Mouse (Mus musculus) heart, embryonic 14.5 days (tissue): Measurements from ENCODE around the gene Prkcb. TPM values are rescaled to one million over a fixed set of nuclear protein-coding genes. Genes with fewer than 3 reads are reported as not detected.

Source experiments
- ATAC-seq: fragments of 200-750 bp; cut with Nextera tagmentation; 2 replicates; pipeline ENCODE4 v1.8.0; 2017; ENCODE audit warnings: low read depth, moderate TSS enrichment; ENCODE audit not compliant: insufficient number of reproducible peaks, insufficient read depth, low FRiP score
- H3K27ac ChIP-seq, 2 experiments: fragments of 200-500 bp in 1 of 2; fragments of 300-500 bp in 1 of 2; sonication (generic) in 1 of 2; replicated peaks in 1 of 2; 2 replicates each; pipeline ENCODE4 v1.5.1; 2012 to 2014; ENCODE audit warnings: low read depth in 2 of 2, low read length in 2 of 2, control low read depth in 1 of 2, mild to moderate bottlenecking in 1 of 2, mixed read lengths in 1 of 2; ENCODE audit not compliant: control insufficient read depth in 1 of 2, insufficient read depth in 1 of 2
- H3K27me3 ChIP-seq: fragments of 300-500 bp; sonication (generic); 2 replicates; pipeline ENCODE4 v1.6.1; 2014; ENCODE audit warnings: mild to moderate bottlenecking, low read length, control low read depth; ENCODE audit not compliant: control insufficient read depth, insufficient read depth
- H3K36me3 ChIP-seq: fragments of 300-500 bp; sonication (generic); 2 replicates; pipeline ENCODE4 v1.6.1; 2014; ENCODE audit warnings: mild to moderate bottlenecking, control low read depth, low read length, mixed read lengths; ENCODE audit not compliant: control insufficient read depth, insufficient read depth
- H3K4me1 ChIP-seq, 2 experiments: fragments of 200-500 bp in 1 of 2; fragments of 300-500 bp in 1 of 2; sonication (generic) in 1 of 2; 2 replicates each; pipeline ENCODE4 v1.6.1; 2012 to 2014; ENCODE audit warnings: low read length in 2 of 2, control low read depth in 1 of 2, mixed read lengths in 1 of 2; ENCODE audit not compliant: control insufficient read depth in 2 of 2, insufficient read depth in 2 of 2
- H3K4me2 ChIP-seq: fragments of 300-500 bp; sonication (generic); 2 replicates; pipeline ENCODE4 v1.6.1; 2014; ENCODE audit warnings: mild to moderate bottlenecking, low read length
- H3K4me3 ChIP-seq, 2 experiments: fragments of 200-500 bp in 1 of 2; fragments of 300-500 bp in 1 of 2; sonication (generic) in 1 of 2; 2 replicates each; pipeline ENCODE4 v1.5.1; 2012 to 2014; ENCODE audit warnings: low read length in 2 of 2, mild to moderate bottlenecking in 2 of 2, control low read depth in 1 of 2, low read depth in 1 of 2, moderate library complexity in 1 of 2; ENCODE audit not compliant: control insufficient read depth in 1 of 2, insufficient read depth in 1 of 2
- H3K9ac ChIP-seq: fragments of 300-500 bp; sonication (generic); 2 replicates; pipeline ENCODE4 v1.6.1; 2014; ENCODE audit warnings: mild to moderate bottlenecking, low read length
- H3K9me3 ChIP-seq: fragments of 300-500 bp; sonication (generic); 2 replicates; pipeline ENCODE4 v1.6.1; 2016; ENCODE audit warnings: low read length, control low read depth; ENCODE audit not compliant: control insufficient read depth
- WGBS: fragments of 180-500 bp; shearing (Covaris S2); extraction: QIAGEN DNeasy Blood & Tissue Kit; methylation state at CpG from one replicate; pipeline ENCODE4 v1.1.7; 2014; 5-methylcytosine and 5-hydroxymethylcytosine counted together
- polyA plus RNA-seq: library from polyadenylated mRNA; unstranded; fragments of >200 nt; fragmentation: Nextera tagmentation; extraction: Ambion mirVana; gene quantifications from 2 replicates; pipeline ENCODE4 v1.2.1, GENCODE M21; 2014

Prkcb gene
- polyA plus RNA-seq, 1 experiment from 2014 or later, result 6.7 TPM

DNA sequence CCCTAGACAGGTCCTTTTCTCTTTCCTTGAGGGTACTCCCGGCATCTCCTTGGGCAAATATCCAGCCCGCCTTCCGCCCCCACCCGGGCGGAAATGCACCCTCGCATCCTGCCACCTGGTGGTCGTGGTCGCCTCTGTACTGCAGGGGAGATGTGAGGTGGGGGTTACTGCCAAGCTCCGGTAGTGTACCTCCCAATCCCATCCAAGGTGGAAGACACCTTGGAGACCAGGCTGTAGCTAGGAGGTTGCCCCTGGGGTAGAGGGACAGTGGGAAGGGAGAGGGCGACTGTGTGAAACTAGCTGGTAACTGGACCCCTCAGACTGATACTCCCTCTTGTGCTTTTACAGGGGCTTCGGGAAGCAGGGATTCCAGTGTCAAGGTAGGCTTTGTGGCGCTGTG, 1.6 kb downstream of the Prkcb start:
- peaks cover 5 to 15% of the 10 kb centered on the region in 2 experiments; a peak in 3 of 4 replicates for H3K4me1 ChIP-seq
- peaks cover 47% of the 10 kb centered on the region for H3K27me3 ChIP-seq
- no peaks in the 10 kb centered on the region for H3K36me3 ChIP-seq
- no peak for ATAC-seq
- H3K4me2 ChIP-seq, result peak overlapping the region; percentile 96
- H3K9me3 ChIP-seq, result no peaks in the 10 kb centered on the region
- no peak overlapping the region for H3K27ac ChIP-seq
- H3K9ac ChIP-seq, result no peak overlapping the region
- H3K4me3 ChIP-seq, result peak overlapping the region; percentile 53 to 66; a peak in 3 of 4 replicates
- WGBS, result 9% methylated on average over 12 of the region's 12 CpGs

DNA sequence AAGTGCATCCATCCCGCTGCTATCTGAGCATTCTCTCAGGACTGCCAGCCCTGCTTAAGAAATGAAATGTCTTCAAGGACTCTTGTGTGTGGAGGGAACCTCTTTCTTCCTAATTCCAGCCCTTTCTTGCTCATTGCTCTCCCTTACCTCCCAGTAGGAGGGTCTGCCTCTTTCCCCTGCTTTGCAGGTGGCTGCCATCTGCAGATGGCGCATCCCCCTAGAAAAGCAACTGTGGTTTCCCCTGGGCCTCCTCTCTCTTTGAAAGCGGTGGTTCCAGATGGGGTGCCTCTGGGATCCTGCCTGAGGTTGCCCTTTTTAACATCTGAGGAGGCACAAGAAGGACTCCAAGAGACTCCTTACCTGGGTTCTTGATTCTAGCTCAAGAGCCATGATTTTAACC, 2.2 kb downstream of the Prkcb start:
- no peak for ATAC-seq
- Histone ChIP-seq H3K27ac (no peak overlapping the region), H3K4me1 (peaks cover 6 to 17% of the 10 kb centered on the region in 2 experiments; a peak in 3 of 4 replicates), H3K36me3 (no peaks in the 10 kb centered on the region), H3K4me3 (no peak overlapping the region), H3K27me3 (peaks cover 47% of the 10 kb centered on the region), H3K9me3 (no peaks in the 10 kb centered on the region), H3K9ac (no peak overlapping the region), H3K4me2 (no peak overlapping the region)
- WGBS, result 50% methylated on average over 3 of the region's 3 CpGs

DNA sequence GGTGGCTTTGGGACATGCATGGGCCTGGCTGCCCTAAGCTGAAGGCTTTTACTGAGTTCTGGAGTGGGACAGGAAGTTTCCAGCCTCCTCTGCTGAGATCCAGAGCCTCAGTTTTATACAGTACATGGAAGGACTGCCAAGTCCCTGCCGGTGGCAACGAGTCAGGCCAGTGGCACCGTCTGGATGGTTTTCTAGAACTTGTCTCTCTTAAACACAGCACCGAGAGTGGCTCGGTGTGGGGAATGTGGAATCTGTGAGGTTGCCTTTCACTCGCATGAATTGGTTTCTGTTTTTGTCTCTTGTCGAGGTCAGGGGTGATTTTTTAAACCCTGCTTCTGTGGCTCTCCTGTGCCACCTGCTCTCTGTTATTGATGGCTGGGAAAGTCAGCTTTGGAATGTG, 3.6 kb downstream of the Prkcb start:
- H3K4me2 ChIP-seq, result no peak overlapping the region
- H3K4me1 ChIP-seq, result peaks cover 6 to 17% of the 10 kb centered on the region in 2 experiments; a peak in 3 of 4 replicates
- H3K9ac ChIP-seq, result no peak overlapping the region
- H3K4me3 ChIP-seq, result no peak overlapping the region
- no peaks in the 10 kb centered on the region for H3K9me3 ChIP-seq
- 59% methylated on average over 7 of the region's 7 CpGs for WGBS
- no peak overlapping the region for H3K27ac ChIP-seq
- H3K27me3 ChIP-seq, result peaks cover 46% of the 10 kb centered on the region
- no peaks in the 10 kb centered on the region for H3K36me3 ChIP-seq
- no peak for ATAC-seq

DNA sequence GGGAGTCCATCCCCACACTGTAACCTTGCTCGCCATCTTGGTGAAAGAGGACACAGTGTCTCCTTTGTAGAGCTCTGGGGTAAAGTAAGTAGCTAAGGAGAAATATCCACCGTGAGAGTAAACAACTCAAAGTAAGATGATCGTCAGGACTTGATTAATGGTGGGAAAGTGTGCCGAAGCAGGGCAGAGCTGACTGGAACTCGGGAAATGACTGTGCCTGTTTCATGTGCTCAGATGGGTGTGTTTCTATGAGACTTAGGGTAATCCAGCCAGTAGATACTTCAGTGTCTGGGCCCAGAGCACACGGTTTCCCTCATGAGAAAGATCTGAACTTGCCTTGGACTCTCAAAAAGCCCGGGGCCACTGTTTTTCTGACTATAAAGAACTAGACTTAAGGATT, 5.6 kb downstream of the Prkcb start:
- Histone ChIP-seq H3K27ac (no peak overlapping the region), H3K27me3 (peaks cover 28% of the 10 kb centered on the region), H3K36me3 (no peaks in the 10 kb centered on the region), H3K4me3 (no peak overlapping the region), H3K9me3 (no peaks in the 10 kb centered on the region), H3K4me1 (peaks cover 6 to 14% of the 10 kb centered on the region in 2 experiments; a peak in 3 of 4 replicates), H3K9ac (no peak overlapping the region), H3K4me2 (no peak overlapping the region)
- 76% methylated on average over 7 of the region's 7 CpGs for WGBS
- ATAC-seq, result no peak

DNA sequence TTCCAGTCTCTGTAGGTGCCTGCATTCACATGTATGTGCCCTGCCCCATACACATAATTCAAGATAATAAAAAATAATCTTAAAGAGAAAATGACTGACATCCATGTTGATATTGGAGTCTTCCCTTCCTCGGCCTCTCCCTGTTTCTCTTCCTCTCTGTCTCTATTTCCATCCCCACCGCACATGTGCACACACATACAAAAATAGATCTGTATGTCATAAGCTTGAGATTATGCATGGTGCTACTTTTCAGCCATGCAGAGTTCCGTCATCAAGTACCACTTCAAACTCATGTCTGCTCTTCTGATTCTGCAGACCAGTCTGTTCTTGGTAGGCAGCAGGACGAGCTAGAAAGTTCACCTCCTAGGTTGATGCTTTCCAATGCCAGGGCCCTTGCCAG, 6.8 kb downstream of the Prkcb start:
- Histone ChIP-seq H3K27me3 (peaks cover 16% of the 10 kb centered on the region), H3K36me3 (no peaks in the 10 kb centered on the region), H3K27ac (no peak overlapping the region), H3K4me3 (no peak overlapping the region), H3K9me3 (no peaks in the 10 kb centered on the region), H3K4me2 (no peak overlapping the region), H3K4me1 (peaks cover 2 to 4% of the 10 kb centered on the region in 2 experiments; a peak in 2 of 4 replicates), H3K9ac (no peak overlapping the region)
- ATAC-seq, result no peak
- 38% methylated on average over 4 of the region's 4 CpGs for WGBS

DNA sequence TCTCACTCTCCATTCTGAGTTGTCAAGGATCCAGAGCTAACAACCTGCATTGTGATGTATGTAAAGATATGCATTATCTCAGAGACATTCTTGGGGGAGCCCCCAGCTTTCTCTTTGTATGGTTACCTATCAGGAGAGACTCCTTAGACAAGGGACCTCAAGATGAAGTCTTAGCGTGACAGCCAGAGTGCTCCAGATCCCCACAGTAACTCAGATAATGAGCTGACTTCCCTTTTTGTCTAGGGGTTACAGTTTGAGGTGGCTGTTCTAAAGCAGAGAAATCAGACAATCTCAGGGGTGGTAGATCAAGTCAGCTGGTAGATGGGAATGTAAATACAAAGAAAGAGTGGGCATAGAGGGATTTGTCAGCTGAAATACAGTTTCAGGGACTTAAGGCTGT, 7.8 kb downstream of the Prkcb start:
- no peak overlapping the region for H3K4me2 ChIP-seq
- peaks cover 7% of the 10 kb centered on the region; the same call in 1 of the 2 replicates for H3K27me3 ChIP-seq
- H3K9me3 ChIP-seq, result no peaks in the 10 kb centered on the region
- H3K9ac ChIP-seq, result no peak overlapping the region
- ATAC-seq, result no peak
- H3K4me3 ChIP-seq, result no peak overlapping the region
- H3K4me1 ChIP-seq, result peaks cover 2 to 4% of the 10 kb centered on the region in 2 experiments; a peak in 2 of 4 replicates
- WGBS, result 73% methylated on average over 1 of the region's 1 CpGs
- H3K27ac ChIP-seq, result no peak overlapping the region
- no peaks in the 10 kb centered on the region for H3K36me3 ChIP-seq

DNA sequence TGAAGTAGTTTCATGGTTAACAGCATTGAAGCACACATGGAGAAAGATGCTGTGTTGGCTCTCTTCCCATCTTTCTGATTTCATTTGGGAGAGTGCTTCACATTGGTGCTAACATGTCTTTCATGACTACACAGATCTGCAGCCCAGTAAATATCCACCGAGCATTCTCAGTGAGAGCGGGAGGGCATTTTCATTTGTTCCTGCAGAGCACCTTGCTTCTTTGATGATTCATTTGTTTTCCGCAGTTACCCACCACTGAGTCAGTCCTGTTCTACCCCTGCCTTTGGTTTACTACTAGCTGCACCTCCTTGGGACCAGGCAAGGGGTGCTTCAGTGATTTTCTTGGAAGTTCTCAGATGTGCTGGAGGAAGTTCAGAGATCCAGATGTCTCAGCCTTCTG, 8.3 kb downstream of the Prkcb start:
- ATAC-seq, result no peak
- Histone ChIP-seq H3K9ac (no peak overlapping the region), H3K36me3 (no peaks in the 10 kb centered on the region), H3K4me1 (peaks cover 2 to 4% of the 10 kb centered on the region in 2 experiments; a peak in 2 of 4 replicates), H3K4me3 (no peak overlapping the region), H3K27me3 (peaks cover 4% of the 10 kb centered on the region; the same call in 1 of the 2 replicates), H3K27ac (no peak overlapping the region), H3K4me2 (no peak overlapping the region), H3K9me3 (no peaks in the 10 kb centered on the region)
- 83% methylated on average over 3 of the region's 3 CpGs for WGBS

DNA sequence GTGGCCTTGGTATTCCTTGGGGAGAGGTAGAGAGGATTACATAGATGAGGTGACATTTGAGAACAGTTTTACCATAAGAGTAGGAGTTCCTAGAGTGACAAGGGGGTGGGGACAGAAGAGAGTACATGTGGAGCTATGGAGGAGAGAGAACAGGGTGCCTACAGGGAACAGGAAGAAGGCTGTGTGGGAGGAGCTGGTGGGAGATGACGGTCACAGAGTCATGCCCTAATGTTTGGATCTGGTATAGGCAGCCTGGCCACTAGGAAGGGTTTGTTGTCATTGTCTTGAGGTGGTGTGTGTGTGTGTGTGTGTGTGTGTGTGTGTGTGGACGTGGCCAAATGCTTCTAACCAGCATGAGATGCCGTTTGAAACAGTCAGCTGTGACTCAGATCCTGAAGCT, 9.1 kb downstream of the Prkcb start:
- Histone ChIP-seq H3K9ac (no peak overlapping the region), H3K27ac (no peak overlapping the region), H3K27me3 (no peaks in the 10 kb centered on the region), H3K36me3 (no peaks in the 10 kb centered on the region), H3K9me3 (no peaks in the 10 kb centered on the region), H3K4me3 (no peak overlapping the region), H3K4me2 (no peak overlapping the region), H3K4me1 (peaks cover 2 to 4% of the 10 kb centered on the region in 2 experiments; a peak in 2 of 4 replicates)
- no peak for ATAC-seq
- WGBS, result 49% methylated on average over 3 of the region's 3 CpGs
